Mouse (Mus musculus): Measurements from ENCODE around the gene Arid5b.

GRCm38 (mm10) chr10:68141567-68141966 is 137.0 kb downstream of the Arid5b start:
- no peak for TF ChIP-seq CTCF (IDR thresholded peaks at IDR 0.05; ENCODE audit: low read depth)
- TF ChIP-seq EP300 (IDR thresholded peaks at IDR 0.05; ENCODE audit: low read depth), result no peak

Data from liver, postnatal 0 days (tissue).